Mouse (Mus musculus) layer of hippocampus, postnatal 14 days (tissue): ENCODE measurements at regions not wholly inside any gene's neighbourhood (a gene's known extent, or its start where the extent isn't known, plus 50 kb on each side); places are given as distances from the start of the nearest gene placed in this dataset.
A peak's percentile ranks its signal among the peaks of the same experiment; 100 is the strongest.
"Not testable (repeated sequence)": the region's sequence is repeated elsewhere in the genome, so short reads cannot be mapped to it uniquely, and the experiment has no call there.

Experiments
- DNase-seq, 2 experiments: peaks; one replicate each; pipeline ENCODE4 v3.0.0; 2021 to 2022; ENCODE audit warnings: low spot score in 2 of 2, mixed read lengths in 1 of 2

GRCm38 (mm10) chr8:8851271-8851670, 160.9 kb upstream of the Arglu1 start:
- DNase-seq, result no peak

- no peak for DNase-seq
Observed at GRCm38 (mm10) chr8:8850766-8851165, 160.4 kb upstream of the Arglu1 start.

- no peak for DNase-seq
Observed at GRCm38 (mm10) chr8:8847579-8847978, 157.3 kb upstream of the Arglu1 start.

- no peak for DNase-seq
Observed at GRCm38 (mm10) chr8:8842326-8842725, 152.0 kb upstream of the Arglu1 start.

- not testable (repeated sequence) for DNase-seq
Observed at GRCm38 (mm10) chr8:8836166-8836565, 145.8 kb upstream of the Arglu1 start.

GRCm38 (mm10) chr8:8831306-8831705, 141.0 kb upstream of the Arglu1 start:
- DNase-seq, result no peak

GRCm38 (mm10) chr8:8829230-8829629, 138.9 kb upstream of the Arglu1 start:
- DNase-seq, result no peak

- no peak for DNase-seq
Observed at GRCm38 (mm10) chr8:8827555-8827954, 137.2 kb upstream of the Arglu1 start.

- DNase-seq, result no peak
Observed at GRCm38 (mm10) chr8:8826801-8827200, 136.5 kb upstream of the Arglu1 start.

GRCm38 (mm10) chr8:8824886-8825285, 134.6 kb upstream of the Arglu1 start:
- no peak for DNase-seq

GRCm38 (mm10) chr8:8821119-8821518, 130.8 kb upstream of the Arglu1 start:
- no peak for DNase-seq

- no peak for DNase-seq
Observed at GRCm38 (mm10) chr8:8820614-8821013, 130.3 kb upstream of the Arglu1 start.

GRCm38 (mm10) chr8:8819233-8819931, 129.1 kb upstream of the Arglu1 start:
- no peak for DNase-seq

GRCm38 (mm10) chr8:8812807-8813167, 122.5 kb upstream of the Arglu1 start:
- DNase-seq, result no peak

- no peak for DNase-seq
Observed at GRCm38 (mm10) chr8:8812051-8812806, 121.9 kb upstream of the Arglu1 start.

- DNase-seq, result no peak
Observed at GRCm38 (mm10) chr8:8810928-8811327, 120.6 kb upstream of the Arglu1 start.

- no peak for DNase-seq
Observed at GRCm38 (mm10) chr8:8809835-8810439, 119.6 kb upstream of the Arglu1 start.

- DNase-seq, result no peak
Observed at GRCm38 (mm10) chr8:8809349-8809748, 119.0 kb upstream of the Arglu1 start.

- peak in 1 of 2 experiments; percentile 24 for DNase-seq
Observed at GRCm38 (mm10) chr8:8802761-8803340, 112.5 kb upstream of the Arglu1 start.

- peak in 1 of 2 experiments; percentile 9 for DNase-seq
Observed at GRCm38 (mm10) chr8:8802317-8802716, 112.0 kb upstream of the Arglu1 start.

GRCm38 (mm10) chr8:8801578-8801977, 111.3 kb upstream of the Arglu1 start:
- DNase-seq, result no peak

- no peak for DNase-seq
Observed at GRCm38 (mm10) chr8:8797521-8797920, 107.2 kb upstream of the Arglu1 start.
